Mouse (Mus musculus) testis, adult 2 months (tissue): ENCODE results near the gene Cpsf7.

ENCODE experiments used
- CTCF ChIP-seq: fragments of 200-500 bp; IDR thresholded peaks from 2 replicates; pipeline ENCODE4 v1.5.1; 2012; ENCODE audit warnings: low read depth, mild to moderate bottlenecking, inconsistent platforms, low read length, moderate library complexity; ENCODE audit not compliant: control insufficient read depth, insufficient read depth, insufficient replicate concordance
- POLR2A ChIP-seq: fragments of 200-500 bp; IDR thresholded peaks from 2 replicates; pipeline ENCODE4 v1.6.1; 2012; ENCODE audit warnings: low read depth, mild to moderate bottlenecking, inconsistent platforms, low read length, moderate library complexity; ENCODE audit not compliant: control insufficient read depth

- TF ChIP-seq POLR2A (peak; percentile 83), CTCF (no peak)
Observed at GRCm38 (mm10) chr19:10555624-10556510, 30.8 kb downstream of the Cpsf7 start, which contains the start of gene Tmem216.
